Mouse (Mus musculus) lung, embryonic 15.5 days (tissue): ENCODE results near the gene Drg1. TPM values are rescaled to one million over a fixed set of nuclear protein-coding genes. Genes with fewer than 3 reads are reported as not detected.

ENCODE experiments used
- ATAC-seq: fragments of 200-750 bp; cut with Nextera tagmentation; 2 replicates; pipeline ENCODE4 v1.8.0; 2017; ENCODE audit warnings: moderate number of reproducible peaks, borderline replicate concordance; ENCODE audit not compliant: low FRiP score, low TSS enrichment; ENCODE audit errors: extremely low read depth
- H3K27ac ChIP-seq: fragments of 300-500 bp; sonication (generic); 2 replicates; pipeline ENCODE4 v1.5.1; 2015; ENCODE audit warnings: moderate library complexity, mild to moderate bottlenecking, inconsistent platforms
- H3K27me3 ChIP-seq: fragments of 300-500 bp; sonication (generic); 2 replicates; pipeline ENCODE4 v1.6.1; 2015; ENCODE audit warnings: inconsistent platforms
- H3K36me3 ChIP-seq: fragments of 300-500 bp; sonication (generic); 2 replicates; pipeline ENCODE4 v1.6.1; 2015; ENCODE audit warnings: inconsistent platforms
- H3K4me1 ChIP-seq: fragments of 300-500 bp; sonication (generic); 2 replicates; pipeline ENCODE4 v1.6.1; 2015; ENCODE audit warnings: inconsistent platforms
- H3K4me2 ChIP-seq: fragments of 300-500 bp; sonication (generic); 2 replicates; pipeline ENCODE4 v1.6.1; 2015; ENCODE audit warnings: inconsistent platforms, mild to moderate bottlenecking, moderate library complexity
- H3K4me3 ChIP-seq: fragments of 300-500 bp; sonication (generic); 2 replicates; pipeline ENCODE4 v1.5.1; 2015; ENCODE audit warnings: mild to moderate bottlenecking, inconsistent platforms
- H3K9ac ChIP-seq: fragments of 300-500 bp; sonication (generic); 2 replicates; pipeline ENCODE4 v1.6.1; 2015; ENCODE audit warnings: inconsistent platforms
- H3K9me3 ChIP-seq: fragments of 300-500 bp; sonication (generic); 2 replicates; pipeline ENCODE4 v1.6.1; 2016; ENCODE audit warnings: inconsistent platforms
- WGBS: fragments of 180-500 bp; shearing (Covaris S2); methylation state at CpG from one replicate; pipeline ENCODE4 v1.1.7; 2015; 5-methylcytosine and 5-hydroxymethylcytosine counted together
- polyA plus RNA-seq: library from polyadenylated mRNA; unstranded; fragments of >200 nt; fragmentation: Nextera tagmentation; extraction: Ambion mirVana; gene quantifications from 2 replicates; pipeline ENCODE4 v1.2.1, GENCODE M21; 2015

Gene Drg1
- polyA plus RNA-seq, 1 experiment from 2014 or later, result 251 TPM

GRCm38 (mm10) chr11:3298813-3299185 is 32.6 kb upstream of the Drg1 start:
- peaks cover 47% of the 10 kb centered on the region for H3K4me1 ChIP-seq
- no peak overlapping the region for H3K4me3 ChIP-seq
- no peak overlapping the region for H3K9ac ChIP-seq
- H3K9me3 ChIP-seq, result no peaks in the 10 kb centered on the region
- H3K27ac ChIP-seq, result no peak overlapping the region
- ATAC-seq, result no peak
- WGBS, result 88% methylated on average over 14 of the region's 14 CpGs
- no peaks in the 10 kb centered on the region for H3K27me3 ChIP-seq
- H3K4me2 ChIP-seq, result no peak overlapping the region
- peaks cover 98% of the 10 kb centered on the region for H3K36me3 ChIP-seq

GRCm38 (mm10) chr11:3297871-3298812 is 31.9 kb upstream of the Drg1 start:
- no peaks in the 10 kb centered on the region for H3K9me3 ChIP-seq
- H3K4me2 ChIP-seq, result no peak overlapping the region
- no peak for ATAC-seq
- H3K9ac ChIP-seq, result no peak overlapping the region
- WGBS, result 81% methylated on average over 10 of the region's 10 CpGs
- no peak overlapping the region for H3K27ac ChIP-seq
- no peaks in the 10 kb centered on the region for H3K27me3 ChIP-seq
- no peak overlapping the region for H3K4me3 ChIP-seq
- peaks cover 51% of the 10 kb centered on the region for H3K4me1 ChIP-seq
- peaks cover 98% of the 10 kb centered on the region for H3K36me3 ChIP-seq

GRCm38 (mm10) chr11:3296056-3296455 is 29.8 kb upstream of the Drg1 start:
- Histone ChIP-seq H3K9ac (no peak overlapping the region), H3K4me2 (no peak overlapping the region), H3K4me3 (no peak overlapping the region), H3K27me3 (no peaks in the 10 kb centered on the region), H3K4me1 (peaks cover 42% of the 10 kb centered on the region), H3K27ac (no peak overlapping the region), H3K36me3 (peaks cover 77% of the 10 kb centered on the region), H3K9me3 (no peaks in the 10 kb centered on the region)
- 44% methylated on average over 5 of the region's 5 CpGs for WGBS
- no peak for ATAC-seq

- peaks cover 42% of the 10 kb centered on the region for H3K4me1 ChIP-seq
- H3K27ac ChIP-seq, result no peak overlapping the region
- no peak overlapping the region for H3K9ac ChIP-seq
- WGBS, result 94% methylated on average over 2 of the region's 2 CpGs
- H3K36me3 ChIP-seq, result peaks cover 65% of the 10 kb centered on the region
- no peaks in the 10 kb centered on the region for H3K9me3 ChIP-seq
- H3K4me3 ChIP-seq, result no peak overlapping the region
- H3K4me2 ChIP-seq, result no peak overlapping the region; the same call in 1 of the 2 replicates
- no peaks in the 10 kb centered on the region for H3K27me3 ChIP-seq
- ATAC-seq, result no peak
These were observed 28.4 kb upstream of the Drg1 start for GRCm38 (mm10) chr11:3294641-3295040.

GRCm38 (mm10) chr11:3293361-3293760 is 27.1 kb upstream of the Drg1 start:
- Histone ChIP-seq H3K4me1 (peaks cover 43% of the 10 kb centered on the region), H3K4me2 (peak overlapping the region; percentile 96), H3K27ac (peak overlapping the region; percentile 100), H3K36me3 (peaks cover 52% of the 10 kb centered on the region), H3K27me3 (no peaks in the 10 kb centered on the region), H3K4me3 (peak overlapping the region; percentile 90), H3K9me3 (no peaks in the 10 kb centered on the region), H3K9ac (peak overlapping the region; percentile 99)
- WGBS, result 37% methylated on average over 4 of the region's 4 CpGs
- no peak for ATAC-seq

- Histone ChIP-seq H3K9ac (peak overlapping the region; percentile 99), H3K27me3 (no peaks in the 10 kb centered on the region), H3K36me3 (peaks cover 47% of the 10 kb centered on the region), H3K27ac (peak overlapping the region; percentile 100), H3K4me1 (peaks cover 47% of the 10 kb centered on the region), H3K4me2 (peak overlapping the region; percentile 96), H3K9me3 (no peaks in the 10 kb centered on the region), H3K4me3 (peak overlapping the region; percentile 90)
- WGBS, result 3% methylated on average over 8 of the region's 8 CpGs
- peak; percentile 0; the same call in 1 of the 2 replicates for ATAC-seq
These were observed 26.6 kb upstream of the Drg1 start for GRCm38 (mm10) chr11:3292711-3293249.

- H3K27me3 ChIP-seq, result no peaks in the 10 kb centered on the region
- H3K4me1 ChIP-seq, result peaks cover 46% of the 10 kb centered on the region
- H3K27ac ChIP-seq, result peak overlapping the region; percentile 100
- H3K9me3 ChIP-seq, result no peaks in the 10 kb centered on the region
- peak overlapping the region; percentile 90 for H3K4me3 ChIP-seq
- under 1% methylated on average over 8 of the region's 8 CpGs for WGBS
- peak; percentile 13 for ATAC-seq
- peaks cover 39% of the 10 kb centered on the region for H3K36me3 ChIP-seq
- peak overlapping the region; percentile 99 for H3K9ac ChIP-seq
- peak overlapping the region; percentile 96 for H3K4me2 ChIP-seq
These were observed 25.8 kb upstream of the Drg1 start for GRCm38 (mm10) chr11:3292062-3292421.

GRCm38 (mm10) chr11:3291311-3292061 is 25.3 kb upstream of the Drg1 start:
- H3K9me3 ChIP-seq, result no peaks in the 10 kb centered on the region
- peaks cover 34% of the 10 kb centered on the region for H3K36me3 ChIP-seq
- H3K4me3 ChIP-seq, result peak overlapping the region; percentile 90
- 1% methylated on average over 26 of the region's 26 CpGs for WGBS
- ATAC-seq, result no peak
- peaks cover 46% of the 10 kb centered on the region for H3K4me1 ChIP-seq
- H3K4me2 ChIP-seq, result peak overlapping the region; percentile 96
- H3K27me3 ChIP-seq, result no peaks in the 10 kb centered on the region
- H3K9ac ChIP-seq, result peak overlapping the region; percentile 99
- peak overlapping the region; percentile 100 for H3K27ac ChIP-seq

GRCm38 (mm10) chr11:3290640-3291310 is 24.6 kb upstream of the Drg1 start:
- H3K27ac ChIP-seq, result peak overlapping the region; percentile 100
- no peaks in the 10 kb centered on the region for H3K9me3 ChIP-seq
- peak overlapping the region; percentile 99 for H3K9ac ChIP-seq
- H3K27me3 ChIP-seq, result no peaks in the 10 kb centered on the region
- peak overlapping the region; percentile 90 for H3K4me3 ChIP-seq
- H3K36me3 ChIP-seq, result peaks cover 26% of the 10 kb centered on the region
- H3K4me2 ChIP-seq, result peak overlapping the region; percentile 96
- peaks cover 44% of the 10 kb centered on the region for H3K4me1 ChIP-seq
- under 1% methylated on average over 50 of the region's 50 CpGs for WGBS
- no peak for ATAC-seq

- Histone ChIP-seq H3K4me3 (peak overlapping the region; percentile 90), H3K27me3 (no peaks in the 10 kb centered on the region), H3K9me3 (no peaks in the 10 kb centered on the region), H3K4me1 (peaks cover 39% of the 10 kb centered on the region), H3K9ac (peak overlapping the region; percentile 99), H3K36me3 (peaks cover 19% of the 10 kb centered on the region), H3K27ac (peak overlapping the region; percentile 100), H3K4me2 (peak overlapping the region; percentile 96)
- ATAC-seq, result peak; percentile 58
- under 1% methylated on average over 66 of the region's 92 CpGs for WGBS
These were observed 23.8 kb upstream of the Drg1 start for GRCm38 (mm10) chr11:3289803-3290639.
